Mouse (Mus musculus) limb, embryonic 14.5 days (tissue): Measurements from ENCODE around the gene Zfp607b. TPM values are rescaled to one million over a fixed set of nuclear protein-coding genes. Genes with fewer than 3 reads are reported as not detected.

Experiments used
- ATAC-seq: fragments of 200-750 bp; cut with Nextera tagmentation; 2 replicates; pipeline ENCODE4 v1.8.0; 2017; ENCODE audit warnings: low read depth, moderate number of reproducible peaks, moderate TSS enrichment; ENCODE audit not compliant: low FRiP score
- DNase-seq: peaks from one replicate; pipeline ENCODE4 v3.0.0-alpha.2; 2015; ENCODE audit warnings: low spot score
- H3K27ac ChIP-seq: fragments of 300-500 bp; sonication (generic); replicated peaks from 2 replicates; pipeline ENCODE4 v1.5.1; 2014; ENCODE audit warnings: low read depth, mild to moderate bottlenecking, low read length, moderate library complexity, mixed read lengths
- H3K27me3 ChIP-seq: fragments of 300-500 bp; sonication (generic); 2 replicates; pipeline ENCODE4 v1.6.1; 2014; ENCODE audit warnings: low read length, mixed read lengths; ENCODE audit not compliant: control insufficient read depth, insufficient read depth
- H3K36me3 ChIP-seq: fragments of 300-500 bp; sonication (generic); 2 replicates; pipeline ENCODE4 v1.6.1; 2014; ENCODE audit warnings: mild to moderate bottlenecking, low read length, moderate library complexity, mixed read lengths; ENCODE audit not compliant: control insufficient read depth, insufficient read depth
- H3K4me1 ChIP-seq: fragments of 300-500 bp; sonication (generic); 2 replicates; pipeline ENCODE4 v1.6.1; 2014; ENCODE audit warnings: antibody characterized with exemption, low read length, mixed read lengths; ENCODE audit not compliant: control insufficient read depth, insufficient read depth
- H3K4me2 ChIP-seq: fragments of 300-500 bp; sonication (generic); replicated peaks from 2 replicates; pipeline ENCODE4 v1.6.1; 2014; ENCODE audit warnings: low read depth, mild to moderate bottlenecking, low read length, moderate library complexity; ENCODE audit not compliant: severe bottlenecking
- H3K4me3 ChIP-seq: fragments of 300-500 bp; sonication (generic); replicated peaks from 2 replicates; pipeline ENCODE4 v1.5.1; 2014; ENCODE audit warnings: low read length
- H3K9ac ChIP-seq: fragments of 300-500 bp; sonication (generic); 2 replicates; pipeline ENCODE4 v1.6.1; 2014; ENCODE audit warnings: mild to moderate bottlenecking, low read depth, low read length, moderate library complexity; ENCODE audit not compliant: severe bottlenecking
- H3K9me3 ChIP-seq: fragments of 300-500 bp; sonication (generic); 2 replicates; pipeline ENCODE4 v1.6.1; 2016; ENCODE audit warnings: low read length; ENCODE audit not compliant: control insufficient read depth
- POLR2A ChIP-seq: fragments of 200-500 bp; IDR thresholded peaks from 2 replicates; pipeline ENCODE4 v1.8.0; 2012; ENCODE audit warnings: inconsistent platforms, mild to moderate bottlenecking, moderate library complexity, borderline replicate concordance; ENCODE audit not compliant: insufficient read depth, insufficient read length; ENCODE audit errors: extremely low read depth
- WGBS: fragments of 180-500 bp; shearing (Covaris S2); extraction: QIAGEN DNeasy Blood & Tissue Kit; methylation state at CpG from one replicate; pipeline ENCODE4 v1.1.7; 2014; 5-methylcytosine and 5-hydroxymethylcytosine counted together
- polyA plus RNA-seq, 2 experiments: library from polyadenylated mRNA; depleted of rRNA in 1 of 2; stranded (reverse) in 1 of 2; unstranded in 1 of 2; fragments of >200 nt; fragmentation: Nextera tagmentation in 1 of 2; extraction: Ambion mirVana in 1 of 2; gene quantifications; 2 replicates each; pipeline versions ENCODE4 v1.2.1 to v1.2.3; 2012 to 2014

Gene Zfp607b
- polyA plus RNA-seq, 2 experiments: 3.2 to 4.9 TPM

DNA sequence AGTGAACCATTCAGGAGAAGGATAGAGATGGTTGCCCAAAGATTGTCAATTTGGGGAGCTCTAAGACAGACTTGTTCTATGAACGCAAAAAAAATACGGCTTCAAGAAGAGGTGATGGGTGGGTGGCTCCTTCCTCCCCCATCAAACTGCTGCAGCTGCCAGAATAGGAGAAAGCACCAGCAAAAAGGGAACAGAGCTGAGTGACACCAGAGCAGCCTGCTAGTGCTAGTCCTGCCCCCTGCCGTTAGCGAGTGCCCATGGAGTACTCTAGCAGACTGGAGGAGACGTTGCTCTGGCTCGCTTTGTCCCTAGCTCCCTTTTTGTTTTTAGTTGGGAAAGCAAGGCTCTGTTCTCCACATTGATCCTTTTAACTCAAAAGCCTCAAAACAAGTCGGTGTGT, 21.3 kb downstream of the Zfp607b start:
- ATAC-seq (no peak), DNase-seq (no peak)
- WGBS: 83% methylated on average over 7 of the region's 7 CpGs
- H3K4me3 ChIP-seq: no peak overlapping the region
- H3K36me3 ChIP-seq: no peaks in the 10 kb centered on the region
- TF ChIP-seq POLR2A: no peak
- no peak overlapping the region for H3K27ac ChIP-seq
- no peaks in the 10 kb centered on the region for H3K27me3 ChIP-seq
- no peak overlapping the region for H3K9ac ChIP-seq
- no peak overlapping the region for H3K4me2 ChIP-seq
- H3K4me1 ChIP-seq: no peaks in the 10 kb centered on the region
- H3K9me3 ChIP-seq: peaks cover 6% of the 10 kb centered on the region; the same call in 1 of the 2 replicates

DNA sequence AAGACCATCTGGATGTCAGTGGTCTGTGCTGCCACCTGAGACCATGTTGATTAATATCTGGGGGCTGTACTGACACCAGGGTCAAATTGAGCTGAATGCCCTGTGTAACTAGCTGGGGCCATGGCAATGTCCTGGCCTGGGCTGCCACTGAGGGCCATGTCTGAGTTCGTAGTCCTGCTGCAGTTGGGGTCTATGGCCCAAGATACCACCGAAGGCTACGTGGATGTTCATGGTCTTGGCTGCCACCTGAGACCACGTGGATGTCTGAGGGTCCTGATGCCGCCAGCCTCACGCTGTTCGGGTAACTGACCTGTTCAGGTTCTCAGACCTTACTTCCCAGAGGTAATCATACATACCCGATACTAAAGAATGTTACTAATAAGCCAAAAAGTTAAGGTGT, 32.8 kb downstream of the Zfp607b start:
- no peaks in the 10 kb centered on the region for H3K27me3 ChIP-seq
- DNase-seq: no peak

DNA sequence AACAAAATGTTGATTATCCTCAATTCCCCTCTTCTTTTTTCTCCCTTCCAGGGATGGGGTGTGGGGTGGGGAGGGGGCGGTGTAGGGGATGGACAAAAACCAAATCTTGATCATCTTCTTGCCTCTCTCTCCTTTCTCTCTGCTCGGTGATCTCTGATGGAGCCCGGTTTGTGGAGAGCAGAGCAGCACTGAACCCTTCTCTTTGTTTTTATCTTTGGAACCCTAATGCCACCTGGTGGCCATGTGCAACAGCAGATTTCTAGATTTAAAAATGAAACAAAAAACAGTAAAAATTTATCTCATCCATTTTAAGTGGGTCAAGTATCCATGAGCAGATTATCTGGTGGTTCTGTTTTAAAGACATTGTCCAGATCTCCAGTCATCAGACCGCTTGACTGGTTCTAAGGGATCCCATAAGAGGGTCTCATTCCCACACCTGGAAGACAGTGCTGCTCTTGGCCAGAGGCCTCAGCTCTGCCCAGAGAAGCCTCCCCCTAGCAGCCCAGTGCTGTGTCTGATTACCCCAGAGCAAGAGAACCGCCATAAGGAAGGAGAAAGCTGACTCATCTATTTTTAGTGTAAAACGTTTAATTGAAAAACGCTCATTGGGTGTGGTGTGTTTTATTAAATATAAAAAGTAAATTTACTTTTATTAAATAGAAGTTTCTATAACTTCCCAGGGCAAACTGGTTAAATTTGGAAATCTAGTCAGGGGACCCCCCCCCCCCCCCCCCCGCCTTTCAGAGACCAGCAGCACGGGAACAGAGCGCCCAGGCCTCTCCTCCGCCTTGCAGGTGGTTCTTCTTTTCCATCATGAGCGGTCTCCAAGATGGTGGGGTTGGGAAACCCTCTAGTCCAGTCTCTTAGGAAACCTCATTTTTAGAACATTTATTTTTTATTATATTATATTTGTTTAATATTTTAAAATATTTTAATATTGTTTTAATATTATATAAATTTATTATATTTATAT, 36.7 kb downstream of the Zfp607b start:
- H3K4me3 ChIP-seq: no peak overlapping the region
- peak; percentile 55 for DNase-seq
- H3K36me3 ChIP-seq: no peaks in the 10 kb centered on the region
- no peak for TF ChIP-seq POLR2A
- H3K9ac ChIP-seq: no peak overlapping the region; the same call in 1 of the 2 replicates
- no peaks in the 10 kb centered on the region for H3K27me3 ChIP-seq
- no peak overlapping the region for H3K4me2 ChIP-seq
- WGBS: 41% methylated on average over 12 of the region's 12 CpGs
- no peaks in the 10 kb centered on the region for H3K9me3 ChIP-seq
- H3K4me1 ChIP-seq: no peaks in the 10 kb centered on the region
- peak; percentile 63; the same call in 1 of the 2 replicates for ATAC-seq
- H3K27ac ChIP-seq: no peak overlapping the region

More for the DNA sequence above, 32.8 kb downstream of the Zfp607b start:
- Histone ChIP-seq H3K4me2 (no peak overlapping the region), H3K9ac (no peak overlapping the region), H3K27ac (no peak overlapping the region), H3K4me3 (no peak overlapping the region), H3K36me3 (no peaks in the 10 kb centered on the region), H3K9me3 (no peaks in the 10 kb centered on the region), H3K4me1 (no peaks in the 10 kb centered on the region)
- TF ChIP-seq POLR2A: no peak
- WGBS: 91% methylated on average over 8 of the region's 8 CpGs
- no peak for ATAC-seq

DNA sequence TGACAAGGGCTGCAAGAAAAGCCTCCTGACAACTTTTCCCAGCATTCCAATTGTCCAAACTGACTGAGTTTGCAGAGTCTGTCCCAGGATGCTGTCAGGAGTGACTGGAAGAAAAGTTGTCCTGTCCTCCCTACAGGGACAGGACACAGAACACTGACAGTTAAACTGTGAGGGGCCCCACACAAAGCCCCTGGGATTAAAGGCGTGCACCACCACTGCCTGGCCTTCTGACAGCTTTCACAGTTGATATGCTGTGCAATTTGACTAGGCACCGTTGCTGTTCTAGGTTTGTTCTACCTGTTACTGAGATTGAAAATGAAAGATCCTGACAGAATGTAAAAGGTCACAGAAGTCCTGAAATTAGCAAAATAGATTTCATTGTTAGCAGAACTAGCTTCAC, 38.3 kb downstream of the Zfp607b start:
- no peak overlapping the region for H3K4me3 ChIP-seq
- H3K36me3 ChIP-seq: no peaks in the 10 kb centered on the region
- TF ChIP-seq POLR2A: no peak
- no peaks in the 10 kb centered on the region for H3K27me3 ChIP-seq
- peaks cover under 1% of the 10 kb centered on the region; the same call in 1 of the 2 replicates for H3K4me1 ChIP-seq
- H3K4me2 ChIP-seq: no peak overlapping the region
- no peak for ATAC-seq
- DNase-seq: no peak
- no peak overlapping the region for H3K9ac ChIP-seq
- no peaks in the 10 kb centered on the region for H3K9me3 ChIP-seq
- WGBS: 55% methylated on average over 2 of the region's 2 CpGs
- H3K27ac ChIP-seq: no peak overlapping the region

DNA sequence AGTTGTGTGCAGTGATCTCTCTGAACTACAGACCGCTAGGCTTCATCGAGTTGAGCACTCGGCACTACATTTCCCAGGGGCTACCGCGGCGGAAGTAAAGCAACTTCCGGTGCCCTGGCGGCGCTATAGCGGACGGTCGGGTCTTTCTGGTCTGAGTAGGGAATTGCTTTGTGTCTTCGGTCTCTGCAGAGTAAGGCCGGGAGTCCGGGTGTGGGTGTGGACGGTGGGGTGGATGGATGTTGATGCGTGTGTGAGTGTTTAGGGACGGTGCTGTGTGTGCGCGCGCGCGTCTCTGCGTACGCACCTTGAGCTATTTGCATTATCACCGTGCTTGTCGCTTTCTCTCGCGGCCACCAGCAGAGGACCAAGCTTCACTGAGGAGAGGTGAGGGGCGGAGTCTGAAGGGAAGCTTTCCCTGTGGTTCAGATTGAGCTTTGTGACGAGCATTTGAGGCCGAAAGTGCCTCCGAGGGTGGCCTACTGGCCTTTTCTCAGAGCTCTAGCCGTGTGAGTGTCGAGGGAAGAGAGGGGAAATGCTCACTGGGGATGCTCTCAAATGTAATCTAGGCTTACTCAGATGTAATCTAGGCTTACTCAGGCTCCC, 42.2 kb downstream of the Zfp607b start, which contains the start of gene Zfp60:
Gene Zfp60, plus strand, starts transcription at position 109 of the 603 bp plus-strand sequence.
- ATAC-seq (peak; percentile 93), DNase-seq (peak; percentile 88)
- Histone ChIP-seq H3K4me1 (peaks cover 7% of the 10 kb centered on the region; the same call in 1 of the 2 replicates), H3K27ac (peak within 1 kb of the TSS; percentile 92), H3K9ac (peak within 1 kb of the TSS; percentile 84), H3K9me3 (no peaks in the 10 kb centered on the region), H3K27me3 (no peaks in the 10 kb centered on the region), H3K4me3 (peak within 1 kb of the TSS; percentile 70), H3K36me3 (no peaks in the 10 kb centered on the region), H3K4me2 (peak within 1 kb of the TSS; percentile 62)
- peak; percentile 79; the same call in 1 of the 2 replicates for TF ChIP-seq POLR2A
- under 1% methylated on average over 33 of the region's 35 CpGs for WGBS
